Mouse (Mus musculus) adrenal gland, postnatal 4 days (tissue): Measurements from ENCODE around the gene Wdr70. TPM values are rescaled to one million over a fixed set of nuclear protein-coding genes. Genes with fewer than 3 reads are reported as not detected.

Source experiments
- DNase-seq, 2 experiments: peaks; one replicate each; pipeline ENCODE4 v3.0.0; 2021 to 2022; ENCODE audit warnings: low spot score in 2 of 2, mixed read lengths in 2 of 2
- total RNA-seq, 2 experiments: library from RNA; stranded (reverse); gene quantifications; 2 replicates each; pipeline ENCODE4 v1.2.3; 2021

Wdr70 gene
- total RNA-seq, 2 experiments from 2014 or later = 31.3 to 31.5 TPM

GRCm38 (mm10) chr15:8031211-8031610, 67.8 kb downstream of the Wdr70 start:
- DNase-seq = no peak

DNA sequence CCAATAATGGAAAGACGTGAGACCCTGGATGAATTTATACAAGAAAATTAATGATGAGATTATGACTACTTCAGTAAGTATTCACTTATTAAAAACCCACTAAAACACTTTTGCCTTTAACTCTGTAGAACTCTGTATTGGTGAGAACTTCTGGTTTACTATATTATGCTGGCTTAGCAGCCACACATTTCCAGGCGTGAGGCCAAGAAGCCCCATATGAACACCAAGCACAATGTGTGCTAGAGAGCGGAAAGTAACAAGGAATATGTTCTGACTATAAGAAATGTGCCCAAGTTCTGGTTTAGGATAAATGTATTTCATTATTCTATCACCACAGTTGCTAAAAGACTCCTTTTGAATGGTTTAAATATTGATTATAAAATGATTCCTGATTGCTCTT, 68.4 kb downstream of the Wdr70 start:
- DNase-seq = no peak

DNA sequence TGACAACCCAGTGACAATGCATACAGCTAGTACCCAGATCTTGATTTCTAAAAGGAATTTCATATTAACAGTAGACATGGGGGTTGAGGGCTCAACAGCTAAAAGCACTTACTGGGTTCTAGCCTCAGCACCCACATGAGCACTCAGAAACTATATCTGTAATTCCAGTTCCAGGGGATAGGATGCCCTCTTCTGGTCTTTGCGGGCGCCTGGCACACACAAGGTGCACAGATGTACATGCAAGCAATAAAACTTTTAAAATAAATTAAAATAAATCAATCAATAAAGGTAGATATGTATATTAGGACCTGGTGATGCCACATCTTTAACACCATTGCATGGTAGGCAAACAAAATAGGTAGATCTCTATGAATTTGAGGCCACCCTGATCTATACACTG, 71.5 kb downstream of the Wdr70 start:
- no peak for DNase-seq

GRCm38 (mm10) chr15:8011418-8011817, 87.6 kb downstream of the Wdr70 start:
- DNase-seq = no peak

- DNase-seq = no peak
These were observed 91.6 kb downstream of the Wdr70 start for GRCm38 (mm10) chr15:8007413-8007812.

GRCm38 (mm10) chr15:8006056-8006455, 93.0 kb downstream of the Wdr70 start:
- no peak for DNase-seq

GRCm38 (mm10) chr15:8005506-8005905, 93.5 kb downstream of the Wdr70 start:
- no peak for DNase-seq

DNA sequence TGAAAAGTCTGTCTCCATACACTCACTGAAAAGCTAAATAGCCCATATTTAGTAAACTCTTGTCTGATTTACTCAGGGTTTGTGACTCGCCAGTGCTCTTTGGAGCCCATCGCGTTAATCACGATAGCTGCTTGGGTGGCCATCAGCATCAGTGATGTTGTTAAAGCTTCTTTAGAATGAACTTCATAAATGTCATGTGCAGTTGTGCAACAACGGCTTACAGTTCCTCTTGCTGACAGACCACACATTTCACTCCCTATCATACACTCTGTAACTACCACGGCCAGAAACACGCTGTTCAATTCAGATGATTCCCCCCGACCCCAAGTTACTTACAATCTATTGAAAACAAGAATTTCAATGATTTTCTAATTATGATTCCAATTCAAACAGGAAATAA, 95.2 kb downstream of the Wdr70 start:
- no peak for DNase-seq

- DNase-seq = no peak
These were observed 100.0 kb downstream of the Wdr70 start for GRCm38 (mm10) chr15:7998843-7999546.

GRCm38 (mm10) chr15:7998095-7998494, 100.9 kb downstream of the Wdr70 start:
- DNase-seq = no peak

GRCm38 (mm10) chr15:7993721-7994120, 105.3 kb downstream of the Wdr70 start:
- DNase-seq = no peak

GRCm38 (mm10) chr15:7990101-7990500, 108.9 kb downstream of the Wdr70 start:
- DNase-seq = no peak

DNA sequence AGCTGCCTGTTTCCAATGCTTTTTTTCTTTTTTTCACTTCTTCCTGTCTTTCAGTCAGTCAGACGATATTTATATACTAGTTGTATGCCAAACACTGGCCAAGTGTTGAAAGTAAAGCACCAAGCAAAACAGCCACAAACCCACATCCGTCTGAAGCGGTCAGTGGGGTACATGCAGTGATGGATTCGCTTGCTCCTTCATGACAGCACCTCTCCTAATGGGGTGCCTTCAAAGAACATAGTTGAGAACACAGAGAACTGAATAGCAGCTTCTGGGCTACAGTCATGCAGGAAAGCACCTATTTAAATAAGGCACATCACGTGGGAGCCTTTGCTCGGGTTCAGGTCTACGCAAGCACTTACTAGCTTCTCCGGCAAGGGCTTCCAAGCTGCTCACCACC, 111.6 kb downstream of the Wdr70 start:
- DNase-seq = no peak

GRCm38 (mm10) chr15:7986274-7986673, 112.7 kb downstream of the Wdr70 start:
- no peak for DNase-seq

DNA sequence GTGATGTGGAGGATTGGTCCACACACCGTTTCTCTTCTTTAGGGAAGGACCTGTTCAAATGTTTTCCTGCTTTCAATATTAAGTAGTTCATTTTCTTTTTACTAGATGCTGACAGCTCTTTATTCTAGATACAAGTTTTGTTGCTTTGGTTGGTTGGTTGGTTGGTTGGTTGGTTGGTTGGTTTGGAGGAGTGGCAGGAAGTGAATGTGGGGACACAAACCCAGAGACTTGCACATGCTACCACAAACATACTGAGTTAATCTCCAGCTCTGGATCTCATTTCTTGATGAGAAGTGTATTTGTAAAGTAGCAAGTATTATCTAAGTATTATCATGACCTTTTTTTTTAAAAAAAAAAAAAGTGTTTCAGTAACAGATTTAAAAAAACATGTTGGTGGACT, 120.4 kb downstream of the Wdr70 start:
- no peak for DNase-seq

DNA sequence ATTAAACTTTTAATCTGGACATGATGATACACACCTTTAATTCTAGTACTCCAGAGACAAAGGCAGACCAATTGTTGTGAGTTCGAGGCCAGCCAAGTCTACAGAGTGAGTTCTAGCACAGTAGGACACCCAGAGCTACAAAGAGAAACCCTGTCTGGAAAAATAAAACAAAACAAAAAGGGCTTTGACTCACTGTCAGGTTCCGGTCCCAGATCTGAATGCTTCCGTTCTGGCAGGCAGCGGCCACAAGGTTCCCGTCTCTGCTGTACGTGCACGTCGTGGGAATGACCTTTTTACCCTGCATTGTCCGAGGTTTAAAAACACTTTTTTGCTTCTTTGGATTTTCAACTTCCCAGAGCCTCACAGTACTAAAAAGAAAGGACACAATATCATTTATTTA, 122.2 kb downstream of the Wdr70 start:
- no peak for DNase-seq

DNA sequence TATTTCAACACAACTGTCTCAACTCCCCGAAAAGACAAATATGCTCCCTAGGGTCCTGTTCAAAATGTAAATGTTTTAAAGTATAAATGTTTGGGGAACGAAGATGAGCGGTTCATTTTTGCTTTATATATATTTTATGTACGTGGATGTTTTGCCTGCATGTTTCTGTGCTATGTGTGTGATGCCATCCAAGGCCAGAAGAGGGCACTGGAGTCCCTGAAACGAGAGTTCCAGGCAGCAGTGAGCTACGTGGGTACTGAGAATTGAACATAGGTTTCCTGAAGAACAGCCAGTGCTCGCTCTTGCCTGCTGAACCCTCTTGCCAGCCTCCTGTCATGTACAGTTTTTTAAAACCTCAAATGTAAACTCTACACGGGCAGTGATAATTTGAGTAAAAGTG, 124.6 kb downstream of the Wdr70 start:
- DNase-seq = no peak

DNA sequence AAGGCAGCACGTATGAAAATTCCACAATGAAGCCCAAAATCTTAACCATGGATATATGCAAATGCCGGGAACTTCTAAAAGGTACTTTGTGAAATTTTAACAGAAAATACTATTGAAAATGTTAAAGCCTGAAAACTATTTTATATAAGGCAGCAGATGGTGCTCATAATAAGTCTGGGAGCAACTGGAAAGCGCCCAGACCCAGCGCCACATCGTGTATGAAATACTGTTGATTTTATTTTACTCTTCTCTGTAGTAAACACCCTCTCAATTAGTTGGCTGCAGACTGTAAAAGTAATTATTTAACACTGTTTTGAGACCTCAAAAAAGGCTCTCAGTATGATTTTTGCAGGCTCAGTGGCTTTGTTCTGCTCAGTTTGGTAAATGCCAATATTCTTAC, 126.5 kb downstream of the Wdr70 start:
- no peak for DNase-seq

DNA sequence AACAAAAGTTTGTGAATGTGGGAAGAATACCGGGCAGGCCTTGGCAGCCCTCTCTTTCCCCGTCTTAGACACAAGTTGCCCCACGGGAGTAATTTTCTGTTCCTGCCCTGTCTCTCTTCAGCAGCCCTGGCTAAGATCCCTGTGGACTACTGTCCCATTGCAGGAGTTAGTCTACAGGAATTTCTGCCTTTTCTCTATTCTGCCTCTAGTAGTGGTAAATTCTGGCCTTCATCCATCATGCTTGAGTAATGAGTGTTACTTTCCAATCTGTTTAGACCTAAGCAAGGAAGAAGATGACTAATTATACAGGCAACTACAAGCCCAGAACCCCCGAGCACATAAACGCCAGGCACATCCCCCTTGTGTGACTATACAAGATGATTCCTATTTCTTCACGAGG, 136.2 kb downstream of the Wdr70 start:
- DNase-seq = no peak

DNA sequence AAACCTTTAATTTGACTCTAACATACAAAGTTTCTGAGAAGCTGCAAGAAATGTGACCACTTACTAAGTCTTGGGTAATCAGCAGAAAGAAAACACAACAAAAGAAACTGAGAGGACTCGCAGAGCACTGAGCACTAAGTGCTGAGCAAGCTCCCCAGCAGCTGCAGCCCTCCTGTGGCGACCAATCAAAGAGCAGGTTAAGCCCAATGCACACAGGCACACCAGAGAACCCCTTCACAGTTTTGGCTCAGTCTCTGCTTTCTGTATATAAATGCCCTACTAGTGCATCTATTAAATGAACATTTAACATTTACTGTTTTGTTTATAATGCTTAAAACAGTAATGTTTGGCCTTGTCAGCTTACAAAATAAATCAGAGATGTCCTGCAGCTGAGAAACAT, 137.5 kb downstream of the Wdr70 start:
- no peak for DNase-seq

GRCm38 (mm10) chr15:7956899-7957298, 142.1 kb downstream of the Wdr70 start:
- no peak for DNase-seq

- no peak for DNase-seq
These were observed 148.4 kb downstream of the Wdr70 start for GRCm38 (mm10) chr15:7950561-7950960.

GRCm38 (mm10) chr15:7941690-7942089, 157.3 kb downstream of the Wdr70 start:
- no peak for DNase-seq
